Mouse (Mus musculus) heart, adult 2 months (tissue): ENCODE measurements around the gene Ciao1.

Experiments
- CTCF ChIP-seq: fragments of 200-600 bp; IDR thresholded peaks from 2 replicates; pipeline ENCODE4 v1.8.1; 2022; ENCODE audit warnings: antibody characterized with exemption, mild to moderate bottlenecking, moderate library complexity
- EP300 ChIP-seq: fragments of 200-500 bp; IDR thresholded peaks from 2 replicates; pipeline ENCODE4 v1.6.1; 2011; ENCODE audit warnings: low read depth, low read length, control low read depth; ENCODE audit not compliant: insufficient read depth
- POLR2A ChIP-seq: fragments of 200-500 bp; IDR thresholded peaks from 2 replicates; pipeline ENCODE4 v1.6.1; 2011; ENCODE audit warnings: mild to moderate bottlenecking, low read depth, low read length, control low read depth; ENCODE audit not compliant: insufficient read depth

GRCm38 (mm10) chr2:127252787-127253186, 5.2 kb upstream of the Ciao1 start:
- no peak for TF ChIP-seq CTCF
- TF ChIP-seq EP300, result no peak
- no peak for TF ChIP-seq POLR2A
